ENCODE assay signal across 8 mouse cellular contexts in genomic region chr11:21238279-21239020, GRCm38 (mm10). TPM values are rescaled to one million over a fixed set of nuclear protein-coding genes. Genes with fewer than 3 reads are reported as not detected.
DNase-seq lines count a peak whose midpoint lies in the region; ATAC-seq and TF ChIP-seq lines count a peak whose summit lies in the region.

No protein-coding gene starts in this region.

- peak overlapping the region; percentile 95 for H3K4me3 ChIP-seq in neural tube, embryonic 11.5 days (ENCODE audit: low read depth, low read length)
- H3K4me3 ChIP-seq in intestine, embryonic 16.5 days (ENCODE audit: low read length), result peak overlapping the region; percentile 89
- H3K4me3 ChIP-seq in lung, postnatal 0 days (ENCODE audit: low read depth, low read length), result peak overlapping the region; percentile 92

- no peaks in the 10 kb centered on the region for H3K9me3 ChIP-seq in neural tube, embryonic 11.5 days (ENCODE audit: control insufficient read depth, low read length)
- no peaks in the 10 kb centered on the region for H3K9me3 ChIP-seq in intestine, embryonic 16.5 days (ENCODE audit: control insufficient read depth, low read length)
- H3K9me3 ChIP-seq in lung, postnatal 0 days (ENCODE audit: low read length), result no peaks in the 10 kb centered on the region

- H3K36me3 ChIP-seq in neural tube, embryonic 11.5 days (ENCODE audit: control insufficient read depth, insufficient read depth, low read length), result no peaks in the 10 kb centered on the region
- no peaks in the 10 kb centered on the region for H3K36me3 ChIP-seq in intestine, embryonic 16.5 days (ENCODE audit: control insufficient read depth, insufficient read depth, low read length)
- no peaks in the 10 kb centered on the region for H3K36me3 ChIP-seq in lung, postnatal 0 days (ENCODE audit: insufficient read depth, low read length)

- H3K9ac ChIP-seq in neural tube, embryonic 11.5 days (ENCODE audit: low read length), result peak overlapping the region; percentile 98
- peak overlapping the region; percentile 99 for H3K9ac ChIP-seq in intestine, embryonic 16.5 days (ENCODE audit: low read depth, low read length)
- H3K9ac ChIP-seq in lung, postnatal 0 days (replicated peaks; ENCODE audit: low read depth), result peak overlapping the region; percentile 99

- DNase-seq in neural tube, embryonic 11.5 days (ENCODE audit: low spot score), result peak; percentile 83
- no peak for DNase-seq in neural tube, embryonic 10.5 days (ENCODE audit: extremely low spot score, low spot score)
- peak; percentile 26 for DNase-seq in c-Kit-positive CD71-positive TER-119-positive erythroid progenitor cells, embryonic 14.5 days (ENCODE audit: low spot score)
- DNase-seq in forelimb bud, embryonic 11.5 days (ENCODE audit: low read depth, low spot score), result peak; percentile 43
- DNase-seq in lung, postnatal 0 days (ENCODE audit: low spot score), result peak; percentile 70
- DNase-seq in retina, adult 2 months (ENCODE audit: low read depth, low spot score), result peak; percentile 32
- no peak for DNase-seq in right cerebral cortex, postnatal 36 days (ENCODE audit: low spot score in 2 of 2)

- H3K4me2 ChIP-seq in neural tube, embryonic 11.5 days (ENCODE audit: low read depth), result peak overlapping the region; percentile 61
- H3K4me2 ChIP-seq in intestine, embryonic 16.5 days (ENCODE audit: low read depth, low read length), result peak overlapping the region; percentile 69
- H3K4me2 ChIP-seq in lung, postnatal 0 days (replicated peaks; ENCODE audit: low read depth, low read length), result peak overlapping the region; percentile 75

- ATAC-seq in neural tube, embryonic 11.5 days (ENCODE audit: insufficient read depth, low FRiP score, low TSS enrichment), result peak; percentile 91
- ATAC-seq in intestine, embryonic 16.5 days, result peak; percentile 84
- ATAC-seq in lung, postnatal 0 days, result peak; percentile 85

- 1% methylated on average over 57 of the region's 65 CpGs for WGBS in neural tube, embryonic 11.5 days
- WGBS in intestine, embryonic 16.5 days, result 1% methylated on average over 42 of the region's 65 CpGs
- under 1% methylated on average over 27 of the region's 65 CpGs for WGBS in lung, postnatal 0 days

- TF ChIP-seq CTCF in lung, postnatal 0 days (IDR thresholded peaks at IDR 0.05), result no peak

- H3K27me3 ChIP-seq in neural tube, embryonic 11.5 days (ENCODE audit: control insufficient read depth, insufficient read depth, low read length), result no peaks in the 10 kb centered on the region
- H3K27me3 ChIP-seq in intestine, embryonic 16.5 days (replicated peaks; ENCODE audit: control insufficient read depth, insufficient read depth, low read length), result no peaks in the 10 kb centered on the region
- H3K27me3 ChIP-seq in lung, postnatal 0 days (replicated peaks; ENCODE audit: insufficient read depth, low read length), result no peaks in the 10 kb centered on the region

- peak; percentile 26; the same call in 1 of the 2 replicates for TF ChIP-seq EP300 in lung, postnatal 0 days (IDR thresholded peaks at IDR 0.05)

- H3K4me1 ChIP-seq in neural tube, embryonic 11.5 days (ENCODE audit: control insufficient read depth, insufficient read depth, low read length), result 0 out of 2 replicates have a peak, but pooled peaks cover 3% of the 10 kb centered on the region
- peaks cover 6% of the 10 kb centered on the region for H3K4me1 ChIP-seq in intestine, embryonic 16.5 days (ENCODE audit: control insufficient read depth, insufficient read depth, low read length)
- H3K4me1 ChIP-seq in lung, postnatal 0 days (ENCODE audit: insufficient read depth, low read depth, low read length), result 0 out of 2 replicates have a peak, but pooled peaks cover 3% of the 10 kb centered on the region

- peak overlapping the region; percentile 97 for H3K27ac ChIP-seq in neural tube, embryonic 11.5 days (ENCODE audit: low read depth, low read length)
- H3K27ac ChIP-seq in intestine, embryonic 16.5 days (ENCODE audit: low read length), result peak overlapping the region; percentile 95
- H3K27ac ChIP-seq in lung, postnatal 0 days (ENCODE audit: low read length), result peak overlapping the region; percentile 98

RNA-seq across cellular contexts. Expression of gene Vps54, which starts 0.6 kb away (rescaled TPM):
- 13.2 and 14.8 TPM in 2 replicates for polyA plus RNA-seq in neural tube, embryonic 11.5 days (2014; fragmentation: Nextera tagmentation; extraction: Ambion mirVana)
- polyA plus RNA-seq in intestine, embryonic 16.5 days (2015; fragmentation: Nextera tagmentation; extraction: Ambion mirVana), result 8.6 and 9.6 TPM in 2 replicates
- polyA plus RNA-seq in lung, postnatal 0 days (2015; fragmentation: Nextera tagmentation; extraction: Ambion mirVana), result 10.6 and 11.9 TPM in 2 replicates

Comparison
In these comparisons a context has a peak if more than half of its experiments do, and no peak if none do; other contexts are left out.
1. DNase-seq: peak in neural tube, embryonic 11.5 days (single experiment), c-Kit-positive CD71-positive TER-119-positive erythroid progenitor cells, embryonic 14.5 days (single experiment), forelimb bud, embryonic 11.5 days (single experiment), lung, postnatal 0 days (single experiment) and retina, adult 2 months (single experiment); none in neural tube, embryonic 10.5 days (single experiment) and right cerebral cortex, postnatal 36 days (0 of 2).
2. Peak in every context shown above with its lines, with median percentiles within 50 percentile points of each other: ATAC-seq, H3K27ac ChIP-seq, H3K4me2 ChIP-seq, H3K4me3 ChIP-seq and H3K9ac ChIP-seq.